Mouse (Mus musculus): ENCODE measurements around the gene Ppp1r37.

- no peak for TF ChIP-seq CTCF (IDR thresholded peaks at IDR 0.05; ENCODE audit: low read depth, low read length)
- TF ChIP-seq POLR2A (IDR thresholded peaks at IDR 0.05; ENCODE audit: borderline replicate concordance, low read depth, low read length), result no peak
Measured at GRCm38 (mm10) chr7:19517652-19518365, 45.1 kb downstream of the Ppp1r37 start, which contains the start of gene Nkpd1.
